Mouse (Mus musculus) CH12.LX (cell line): Measurements from ENCODE around the gene Pimreg. TPM values are rescaled to one million over a fixed set of nuclear protein-coding genes. Genes with fewer than 3 reads are reported as not detected.

Source experiments
- DNase-seq: peaks from one replicate; pipeline ENCODE4 v3.0.0-alpha.2; 2013; ENCODE audit errors: extremely low read depth
- H3K27ac ChIP-seq: 2 replicates; pipeline ENCODE4 v1.5.1; 2012; ENCODE audit warnings: low read depth, mild to moderate bottlenecking, control low read depth, moderate library complexity; ENCODE audit not compliant: insufficient read depth
- H3K27me3 ChIP-seq: replicated peaks from 2 replicates; pipeline ENCODE3; 2012; ENCODE audit warnings: inconsistent platforms
- H3K36me3 ChIP-seq, 2 experiments: replicated peaks in 1 of 2; 2 replicates each; pipeline versions ENCODE3 to v1.6.1; 2012; ENCODE audit warnings: inconsistent platforms in 1 of 2, low read length in 1 of 2, mild to moderate bottlenecking in 1 of 2, mixed read lengths in 1 of 2, moderate library complexity in 1 of 2; ENCODE audit not compliant: control insufficient read depth in 1 of 2, insufficient read depth in 1 of 2
- H3K4me1 ChIP-seq, 2 experiments: 2 replicates each; pipeline ENCODE4 v1.6.1; 2012; ENCODE audit warnings: inconsistent platforms in 1 of 2, moderate library complexity in 1 of 2; ENCODE audit not compliant: insufficient read depth in 2 of 2, control insufficient read depth in 1 of 2
- H3K4me2 ChIP-seq: 2 replicates; pipeline ENCODE4 v1.6.1; 2012; ENCODE audit warnings: low read depth, mild to moderate bottlenecking, control low read depth; ENCODE audit not compliant: poor library complexity, insufficient read depth, severe bottlenecking
- H3K4me3 ChIP-seq, 3 experiments: fragments of 150-350 bp in 1 of 3; sonication (generic) in 1 of 3; replicated peaks in 1 of 3; 2 replicates each; pipeline versions ENCODE3 to v1.5.1; 2011 to 2012; ENCODE audit warnings: low read depth in 2 of 3, low read length in 2 of 3, mild to moderate bottlenecking in 2 of 3, moderate library complexity in 2 of 3, control low read depth in 1 of 3, improper control_type of control experiment in 1 of 3, inconsistent platforms in 1 of 3, mixed read lengths in 1 of 3; ENCODE audit not compliant: poor library complexity in 1 of 3
- H3K79me2 ChIP-seq: replicated peaks from 2 replicates; pipeline ENCODE4 v1.6.1; 2012; ENCODE audit warnings: mild to moderate bottlenecking, moderate library complexity; ENCODE audit not compliant: control insufficient read depth, poor library complexity, insufficient read depth, severe bottlenecking; ENCODE audit errors: extremely low read depth
- H3K9ac ChIP-seq: 2 replicates; pipeline ENCODE4 v1.6.1; 2012; ENCODE audit warnings: low read depth, mild to moderate bottlenecking, control low read depth, moderate library complexity; ENCODE audit not compliant: insufficient read depth
- H3K9me3 ChIP-seq: replicated peaks from 2 replicates; pipeline ENCODE3; 2012; ENCODE audit warnings: low read length, inconsistent platforms, mixed read lengths
- BHLHE40 ChIP-seq: IDR thresholded peaks from 2 replicates; pipeline ENCODE4 v1.6.1; 2011; ENCODE audit warnings: mild to moderate bottlenecking, low read depth, low read length, improper control_type of control experiment
- CTCF ChIP-seq, 2 experiments: IDR thresholded peaks in 1 of 2; conservative IDR thresholded peaks in 1 of 2; 2 replicates each; pipeline ENCODE4 v1.5.1; 2011 to 2012; ENCODE audit warnings: low read depth in 2 of 2, low read length in 2 of 2, improper control_type of control experiment in 1 of 2, inconsistent platforms in 1 of 2, mild to moderate bottlenecking in 1 of 2, moderate library complexity in 1 of 2
- E2F4 ChIP-seq: IDR thresholded peaks from 2 replicates; pipeline ENCODE4 v1.6.1; 2011; ENCODE audit warnings: low read depth, low read length, improper control_type of control experiment; ENCODE audit not compliant: insufficient replicate concordance
- ELF1 ChIP-seq: IDR thresholded peaks from 2 replicates; pipeline ENCODE4 v1.6.1; 2014; ENCODE audit warnings: low read depth, mild to moderate bottlenecking, inconsistent platforms, low read length, improper control_type of control experiment
- EP300 ChIP-seq: IDR thresholded peaks from 2 replicates; pipeline ENCODE4 v1.6.1; 2011; ENCODE audit warnings: low read length, improper control_type of control experiment
- ETS1 ChIP-seq: conservative IDR thresholded peaks from 2 replicates; pipeline ENCODE4 v1.6.1; 2012; ENCODE audit warnings: low read depth, mild to moderate bottlenecking, inconsistent platforms, low read length, improper control_type of control experiment, moderate library complexity
- GABPA ChIP-seq: IDR thresholded peaks from 2 replicates; pipeline ENCODE4 v1.6.1; 2012; ENCODE audit warnings: low read depth, low read length, improper control_type of control experiment, inconsistent platforms; ENCODE audit not compliant: insufficient replicate concordance
- HCFC1 ChIP-seq: IDR thresholded peaks from 2 replicates; pipeline ENCODE4 v1.6.1; 2012; ENCODE audit warnings: low read depth, mild to moderate bottlenecking, inconsistent platforms, low read length, improper control_type of control experiment
- JUN ChIP-seq: IDR thresholded peaks from 2 replicates; pipeline ENCODE4 v1.6.1; 2011; ENCODE audit warnings: low read depth, mild to moderate bottlenecking, low read length, improper control_type of control experiment, moderate library complexity; ENCODE audit not compliant: insufficient read depth
- MAFK ChIP-seq: IDR thresholded peaks from 2 replicates; pipeline ENCODE4 v1.6.1; 2011; ENCODE audit warnings: low read length, improper control_type of control experiment; ENCODE audit not compliant: insufficient replicate concordance
- MEF2A ChIP-seq: IDR thresholded peaks from 2 replicates; pipeline ENCODE4 v1.6.1; 2014; ENCODE audit warnings: low read depth, mild to moderate bottlenecking, inconsistent platforms, low read length, improper control_type of control experiment, borderline replicate concordance
- MYC ChIP-seq: IDR thresholded peaks from 2 replicates; pipeline ENCODE4 v1.6.1; 2011; ENCODE audit warnings: low read depth, mild to moderate bottlenecking, improper control_type of control experiment, low read length
- NELFE ChIP-seq: IDR thresholded peaks from 2 replicates; pipeline ENCODE4 v1.6.1; 2011; ENCODE audit warnings: low read depth, low read length, improper control_type of control experiment
- RAD21 ChIP-seq: IDR thresholded peaks from 2 replicates; pipeline ENCODE4 v1.6.1; 2011; ENCODE audit warnings: low read depth, mild to moderate bottlenecking, low read length, improper control_type of control experiment, moderate library complexity
- RCOR1 ChIP-seq: conservative IDR thresholded peaks from 2 replicates; pipeline ENCODE4 v1.6.1; 2012; ENCODE audit warnings: low read depth, mild to moderate bottlenecking, inconsistent platforms, low read length, improper control_type of control experiment
- SMC3 ChIP-seq: IDR thresholded peaks from 2 replicates; pipeline ENCODE4 v1.6.1; 2011; ENCODE audit warnings: low read depth, low read length, improper control_type of control experiment
- TCF12 ChIP-seq: IDR thresholded peaks from 2 replicates; pipeline ENCODE4 v1.6.1; 2014; ENCODE audit warnings: low read depth, mild to moderate bottlenecking, inconsistent platforms, low read length, improper control_type of control experiment
- UBTF ChIP-seq: IDR thresholded peaks from 2 replicates; pipeline ENCODE4 v1.6.1; 2012; ENCODE audit warnings: low read depth, mild to moderate bottlenecking, inconsistent platforms, low read length, improper control_type of control experiment, moderate library complexity
- USF1 ChIP-seq: IDR thresholded peaks from 2 replicates; pipeline ENCODE4 v1.6.1; 2014; ENCODE audit warnings: low read depth, mild to moderate bottlenecking, inconsistent platforms, low read length, improper control_type of control experiment
- ZC3H11A ChIP-seq: IDR thresholded peaks from 2 replicates; pipeline ENCODE4 v1.6.1; 2012; ENCODE audit warnings: low read depth, mild to moderate bottlenecking, inconsistent platforms, low read length, improper control_type of control experiment
- ZKSCAN1 ChIP-seq: IDR thresholded peaks from 2 replicates; pipeline ENCODE4 v1.6.1; 2012; ENCODE audit warnings: low read depth, inconsistent platforms, low read length, improper control_type of control experiment, borderline replicate concordance
- ZNF384 ChIP-seq: IDR thresholded peaks from 2 replicates; pipeline ENCODE4 v1.6.1; 2012; ENCODE audit warnings: low read depth, low read length, improper control_type of control experiment, inconsistent platforms
- dilution Hi-C: fragments of 300-500 bp; cut with MboI; formaldehyde crosslinking; loops from 2 replicates; pipeline ENCODE4 v1.14.3; 2020; ENCODE audit warnings: low sequenced_read_pairs; ENCODE audit not compliant: extremely low pct_unique_long_range_greater_than_20kb, extremely low pct_ligation_motif_present
- in situ Hi-C: fragments of 300-500 bp; cut with MboI; formaldehyde crosslinking; loops from 3 replicates; pipeline ENCODE4 v1.14.3; 2019; ENCODE audit warnings: low sequenced_read_pairs, low pct_ligation_motif_present, low pct_unique_long_range_greater_than_20kb, mixed read lengths
- polyA plus RNA-seq: library from polyadenylated mRNA; unstranded; fragments of >175 nt; gene quantifications from 2 replicates; pipeline ENCODE4 v1.2.1, GENCODE M21; 2012; ENCODE audit warnings: low read depth; ENCODE audit not compliant: insufficient read length
- total RNA-seq, 2 experiments: library from RNA; depleted of rRNA; stranded (reverse); fragments of 300-350 nt in 1 of 2; fragments of >200 nt in 1 of 2; gene quantifications; 2 replicates each; pipeline ENCODE4 v1.2.3; 2012 to 2014

The Pimreg gene
- total and polyA plus RNA-seq, 3 experiments = 26.4 to 52.7 (median 27.9) TPM

DNA sequence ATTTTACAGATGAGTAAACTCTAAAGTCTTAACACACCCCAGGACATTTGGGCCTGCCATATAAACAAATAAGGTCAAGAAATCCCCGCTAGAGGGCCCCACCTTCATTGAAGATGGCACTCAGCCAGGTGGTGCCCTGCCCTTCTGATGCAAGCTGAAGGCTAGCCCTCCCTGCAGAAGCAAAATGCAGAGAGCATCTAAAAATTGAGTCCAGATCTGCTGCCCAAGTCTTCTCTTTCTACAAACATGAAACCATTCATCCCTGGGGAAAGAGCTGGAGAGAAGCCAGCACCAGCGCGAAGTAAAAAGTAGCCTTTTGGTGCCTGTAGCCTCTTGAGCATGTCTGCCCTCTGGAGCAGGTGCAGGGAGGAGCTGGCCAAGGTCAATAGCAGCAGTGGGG is 36.2 kb downstream of the Pimreg start:
- DNase-seq = peak; percentile 52
- Histone ChIP-seq H3K4me1 (peaks cover 0 to 8% of the 10 kb centered on the region in 2 experiments; a peak in 2 of 4 replicates), H3K9ac (no peak overlapping the region), H3K4me2 (no peak overlapping the region), H3K79me2 (no peaks in the 10 kb centered on the region), H3K4me3 (no peak overlapping the region), H3K36me3 (no peaks in the 10 kb centered on the region), H3K27me3 (peaks cover 50% of the 10 kb centered on the region), H3K27ac (no peak overlapping the region), H3K9me3 (no peaks in the 10 kb centered on the region)
- TF ChIP-seq ELF1 (no peak), EP300 (no peak), RAD21 (peak; percentile 75), USF1 (no peak), MEF2A (no peak), NELFE (no peak), E2F4 (no peak), CTCF (conservative IDR thresholded peaks at IDR 0.05 in 1 of 2, IDR thresholded peaks at IDR 0.05 in 1 of 2; ENCODE audit: low read depth in 2 of 2, low read length in 2 of 2) (peak; percentile 25 to 73; a peak in 2 of 4 replicates), ZNF384 (no peak), SMC3 (peak; percentile 54), HCFC1 (no peak)
- dilution Hi-C loops (no loop called here), in situ Hi-C loops (no loop called here)

DNA sequence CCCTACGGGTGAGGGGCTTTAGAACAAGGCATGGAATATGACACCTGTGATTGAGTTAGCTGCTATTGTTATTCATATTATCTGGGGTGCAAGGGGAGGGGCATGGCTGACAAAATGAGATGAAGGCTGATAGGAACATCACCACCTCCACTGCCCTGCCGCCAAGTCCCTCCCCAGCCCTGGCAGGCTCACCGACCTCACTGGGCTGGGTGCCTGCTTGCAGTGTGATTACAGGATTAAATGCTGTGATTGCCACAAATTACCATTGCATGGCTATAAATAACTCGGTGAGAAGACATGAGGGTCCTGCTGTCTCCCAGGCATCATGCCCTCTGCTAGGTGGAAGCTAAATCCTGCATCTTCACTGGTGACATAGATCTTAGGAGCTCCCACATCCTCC is 36.8 kb downstream of the Pimreg start:
- Histone ChIP-seq H3K9ac (no peak overlapping the region), H3K4me2 (no peak overlapping the region), H3K9me3 (no peaks in the 10 kb centered on the region), H3K27me3 (peaks cover 44% of the 10 kb centered on the region), H3K36me3 (no peaks in the 10 kb centered on the region), H3K4me3 (no peak overlapping the region), H3K79me2 (no peaks in the 10 kb centered on the region), H3K4me1 (peaks cover 0 to 10% of the 10 kb centered on the region in 2 experiments; a peak in 2 of 4 replicates), H3K27ac (no peak overlapping the region)
- dilution Hi-C loops (no loop called here), in situ Hi-C loops (no loop called here)
- TF ChIP-seq MYC (no peak), RCOR1 (no peak), MAFK (no peak), MEF2A (no peak), JUN (no peak), GABPA (no peak), ETS1 (no peak), ZC3H11A (no peak), UBTF (no peak), BHLHE40 (no peak), E2F4 (no peak), TCF12 (no peak), RAD21 (no peak), ZKSCAN1 (no peak)
- DNase-seq = no peak
